Mouse (Mus musculus) myocyte (in vitro differentiated cells): ENCODE results near the gene Mrap.

Source experiments
- CEBPB ChIP-seq: IDR thresholded peaks from 2 replicates; pipeline ENCODE4 v1.6.1; 2011; ENCODE audit warnings: mild to moderate bottlenecking, moderate library complexity; ENCODE audit not compliant: poor library complexity, insufficient read depth, severe bottlenecking
- E2F4 ChIP-seq: IDR thresholded peaks from one replicate; pipeline ENCODE4 v1.6.1; 2011; ENCODE audit warnings: mild to moderate bottlenecking, control low read depth, moderate library complexity; ENCODE audit not compliant: insufficient read depth
- MAX ChIP-seq: IDR thresholded peaks from one replicate; pipeline ENCODE4 v1.6.1; 2011; ENCODE audit warnings: low read depth, mild to moderate bottlenecking, control low read depth
- MYOD1 ChIP-seq, 3 experiments: IDR thresholded peaks; one replicate each; pipeline ENCODE4 v1.6.1; 2011; ENCODE audit warnings: control low read depth in 2 of 3, low read depth in 2 of 3, mild to moderate bottlenecking in 2 of 3, moderate library complexity in 1 of 3; ENCODE audit not compliant: insufficient read length in 2 of 3, control insufficient read depth in 1 of 3
- MYOG ChIP-seq, 3 experiments: IDR thresholded peaks; one replicate each; pipeline ENCODE4 v1.6.1; 2011; ENCODE audit warnings: control low read depth in 2 of 3, low read depth in 2 of 3, mild to moderate bottlenecking in 2 of 3; ENCODE audit not compliant: insufficient read length in 2 of 3, control insufficient read depth in 1 of 3, insufficient read depth in 1 of 3
- POLR2A ChIP-seq: IDR thresholded peaks from one replicate; pipeline ENCODE4 v1.6.1; 2011; ENCODE audit warnings: low read depth, mild to moderate bottlenecking, control low read depth, moderate library complexity; ENCODE audit not compliant: insufficient read length
- POLR2AphosphoS2 ChIP-seq: IDR thresholded peaks from one replicate; pipeline ENCODE4 v1.6.1; 2011; ENCODE audit warnings: low read depth, control low read depth; ENCODE audit not compliant: insufficient read length
- REST ChIP-seq: IDR thresholded peaks from one replicate; pipeline ENCODE4 v1.6.1; 2011; ENCODE audit warnings: mild to moderate bottlenecking, control low read depth, moderate library complexity; ENCODE audit not compliant: insufficient read depth, insufficient read length
- SRF ChIP-seq: IDR thresholded peaks from one replicate; pipeline ENCODE4 v1.6.1; 2011; ENCODE audit warnings: low read depth; ENCODE audit not compliant: control insufficient read depth, insufficient read length
- TCF12 ChIP-seq: IDR thresholded peaks from one replicate; pipeline ENCODE4 v1.6.1; 2011; ENCODE audit warnings: mild to moderate bottlenecking, control low read depth; ENCODE audit not compliant: poor library complexity, insufficient read depth, severe bottlenecking
- TCF3 ChIP-seq: IDR thresholded peaks from one replicate; pipeline ENCODE4 v1.6.1; 2011; ENCODE audit warnings: low read depth, control low read depth; ENCODE audit not compliant: insufficient read length
- USF1 ChIP-seq: IDR thresholded peaks from one replicate; pipeline ENCODE4 v1.6.1; 2011; ENCODE audit warnings: low read depth, mild to moderate bottlenecking, control low read depth, moderate library complexity

GRCm38 (mm10) chr16:90794708-90795107, 56.7 kb downstream of the Mrap start:
- TF ChIP-seq POLR2A, result no peak
- no peak for TF ChIP-seq USF1
- TF ChIP-seq TCF12, result no peak
- no peak for TF ChIP-seq E2F4
- no peak for TF ChIP-seq POLR2AphosphoS2
- TF ChIP-seq MAX, result no peak
- TF ChIP-seq TCF3, result no peak
- TF ChIP-seq MYOG (IDR thresholded peaks at IDR 0.05; ENCODE audit: control insufficient read depth in 1 of 3, insufficient read depth in 1 of 3, insufficient read length in 2 of 3, low read depth in 2 of 3), result no peak
- no peak for TF ChIP-seq MYOD1 (IDR thresholded peaks at IDR 0.05; ENCODE audit: control insufficient read depth in 1 of 3, insufficient read length in 2 of 3, low read depth in 2 of 3)
- no peak for TF ChIP-seq SRF
- TF ChIP-seq REST, result no peak
- TF ChIP-seq CEBPB, result no peak
